Mouse (Mus musculus) liver (tissue): ENCODE data around the gene Atp6v1g2.
"Not testable (repeated sequence)": the region's sequence is repeated elsewhere in the genome, so short reads cannot be mapped to it uniquely, and the experiment has no call there.

Source experiments
- DNase-seq: peaks from one replicate; pipeline ENCODE4 v3.0.0-alpha.2; 2020; ENCODE audit warnings: mixed read lengths

Gene Atp6v1g2

GRCm38 (mm10) chr17:35204494-35205379, 28.7 kb upstream of the Atp6v1g2 start, which contains the start of gene Lta:
Gene Lta (minus strand): TSS chr17:35205351.
- DNase-seq = no peak

- DNase-seq = no peak
Measured at GRCm38 (mm10) chr17:35205380-35205769, 28.1 kb upstream of the Atp6v1g2 start.

GRCm38 (mm10) chr17:35209785-35210535, 23.5 kb upstream of the Atp6v1g2 start:
- DNase-seq = no peak

GRCm38 (mm10) chr17:35210593-35210992, 22.9 kb upstream of the Atp6v1g2 start:
- DNase-seq = no peak

- no peak for DNase-seq
Measured at GRCm38 (mm10) chr17:35213071-35213470, 20.4 kb upstream of the Atp6v1g2 start.

- DNase-seq = peak; percentile 28
Measured at GRCm38 (mm10) chr17:35218516-35219193, 14.8 kb upstream of the Atp6v1g2 start.

- DNase-seq = peak; percentile 26
Measured at GRCm38 (mm10) chr17:35219601-35220041, 13.8 kb upstream of the Atp6v1g2 start.

- no peak for DNase-seq
Measured at GRCm38 (mm10) chr17:35220156-35220952, 13.1 kb upstream of the Atp6v1g2 start, which contains the start of gene Gm16181. Gene Gm16181 (plus strand): TSS chr17:35220834.

GRCm38 (mm10) chr17:35222299-35222698, 11.2 kb upstream of the Atp6v1g2 start:
- peak; percentile 18 for DNase-seq

- DNase-seq = no peak
Measured at GRCm38 (mm10) chr17:35224641-35225040, 8.8 kb upstream of the Atp6v1g2 start.

GRCm38 (mm10) chr17:35225456-35225855, 8.0 kb upstream of the Atp6v1g2 start:
- DNase-seq = no peak

- no peak for DNase-seq
Measured at GRCm38 (mm10) chr17:35226561-35227046, 6.9 kb upstream of the Atp6v1g2 start.

GRCm38 (mm10) chr17:35231022-35231421, 2.4 kb upstream of the Atp6v1g2 start:
- DNase-seq = no peak

- DNase-seq = peak; percentile 82
Measured at GRCm38 (mm10) chr17:35232043-35232442, 1.4 kb upstream of the Atp6v1g2 start.

- no peak for DNase-seq
Measured at GRCm38 (mm10) chr17:35232659-35233058, 801 bp upstream of the Atp6v1g2 start.

- DNase-seq = not testable (repeated sequence)
Measured at GRCm38 (mm10) chr17:35234090-35234489, 630 bp downstream of the Atp6v1g2 start.

- DNase-seq = peak; percentile 49
Measured at GRCm38 (mm10) chr17:35234903-35235302, 1.4 kb downstream of the Atp6v1g2 start.

- DNase-seq = peak; percentile 89
Measured at GRCm38 (mm10) chr17:35235614-35236389, 2.3 kb downstream of the Atp6v1g2 start, which contains the start of gene Nfkbil1. Gene Nfkbil1 (minus strand): TSS chr17:35235792.

- peak; percentile 96 for DNase-seq
Measured at GRCm38 (mm10) chr17:35236390-35236746, 2.9 kb downstream of the Atp6v1g2 start.

GRCm38 (mm10) chr17:35236996-35237395, 3.5 kb downstream of the Atp6v1g2 start:
- no peak for DNase-seq

GRCm38 (mm10) chr17:35237504-35237903, 4.0 kb downstream of the Atp6v1g2 start:
- DNase-seq = no peak
